Mouse (Mus musculus) C2C12 (cell line): ENCODE data around the gene Nmrk1. TPM values are rescaled to one million over a fixed set of nuclear protein-coding genes. Genes with fewer than 3 reads are reported as not detected.

Experiments used
- H3K27me3 ChIP-seq: one replicate; pipeline ENCODE4 v1.6.1; 2011; ENCODE audit not compliant: control insufficient read depth, insufficient read depth, insufficient read length
- H3K36me3 ChIP-seq: one replicate; pipeline ENCODE4 v1.6.1; 2011; ENCODE audit not compliant: control insufficient read depth, insufficient read depth
- H3K4me3 ChIP-seq: one replicate; pipeline ENCODE4 v1.5.1; 2011; ENCODE audit warnings: mild to moderate bottlenecking, control low read depth; ENCODE audit not compliant: poor library complexity, insufficient read depth, severe bottlenecking
- H3K79me2 ChIP-seq: one replicate; pipeline ENCODE4 v1.6.1; 2011; ENCODE audit not compliant: control insufficient read depth, insufficient read depth
- H3K79me3 ChIP-seq: one replicate; pipeline ENCODE4 v1.6.1; 2011; ENCODE audit warnings: low read depth, control low read depth
- H3ac ChIP-seq: one replicate; pipeline ENCODE3; 2011; ENCODE audit warnings: low read depth; ENCODE audit not compliant: control insufficient read depth, insufficient read length
- CEBPB ChIP-seq: IDR thresholded peaks from one replicate; pipeline ENCODE4 v1.6.1; 2011; ENCODE audit warnings: low read depth, mild to moderate bottlenecking, control low read depth, moderate library complexity
- CTCF ChIP-seq: IDR thresholded peaks from one replicate; pipeline ENCODE4 v1.5.1; 2011; ENCODE audit not compliant: control insufficient read depth, insufficient read depth, insufficient read length
- FOSL1 ChIP-seq: IDR thresholded peaks from one replicate; pipeline ENCODE4 v1.8.0; 2011; ENCODE audit warnings: mild to moderate bottlenecking, low read length; ENCODE audit not compliant: poor library complexity, insufficient read depth, severe bottlenecking
- MAX ChIP-seq: IDR thresholded peaks from one replicate; pipeline ENCODE4 v1.6.1; 2011; ENCODE audit warnings: mild to moderate bottlenecking, control low read depth
- MYOD1 ChIP-seq: IDR thresholded peaks from one replicate; pipeline ENCODE4 v1.6.1; 2011; ENCODE audit warnings: low read depth; ENCODE audit not compliant: control insufficient read depth, insufficient read length
- MYOG ChIP-seq: IDR thresholded peaks from one replicate; pipeline ENCODE4 v1.6.1; 2011; ENCODE audit not compliant: control insufficient read depth, insufficient read length; ENCODE audit errors: extremely low read depth
- USF1 ChIP-seq: IDR thresholded peaks from one replicate; pipeline ENCODE4 v1.6.1; 2011; ENCODE audit warnings: low read depth, mild to moderate bottlenecking, control low read depth, moderate library complexity
- polyA plus RNA-seq: library from polyadenylated mRNA; unstranded; fragments of >200 nt; fragmentation: generic; extraction: Trizol; gene quantifications from one replicate; pipeline ENCODE4 v1.2.1, GENCODE M21; 2012; ENCODE audit warnings: missing spikeins

Nmrk1 gene
- polyA plus RNA-seq, 1 experiment, result 1.6 TPM

DNA sequence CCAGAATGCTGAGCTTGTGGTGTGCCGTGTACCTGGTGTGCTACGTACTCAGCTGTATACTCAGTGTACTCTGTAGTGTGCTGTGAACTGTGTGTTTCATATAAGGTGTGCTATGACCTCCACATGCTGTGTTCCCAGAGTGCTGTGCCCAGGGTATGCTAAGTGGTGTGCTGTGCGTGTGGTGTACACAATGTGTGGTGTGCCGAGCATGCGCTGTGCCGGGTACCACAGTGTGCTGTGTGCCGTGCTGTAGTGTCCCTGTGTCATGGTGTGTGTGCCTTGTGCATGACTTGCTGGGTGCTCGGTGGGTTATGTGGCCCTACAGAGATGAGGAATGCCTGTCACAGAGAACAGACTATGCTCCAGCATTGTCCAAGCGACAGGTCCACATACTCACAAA is 31.1 kb upstream of the Nmrk1 start:
- Histone ChIP-seq H3K79me2 (peaks cover 14% of the 10 kb centered on the region), H3K79me3 (peaks cover 6% of the 10 kb centered on the region), H3K4me3 (no peak overlapping the region), H3K27me3 (no peaks in the 10 kb centered on the region), H3ac (no peak overlapping the region), H3K36me3 (peaks cover 19% of the 10 kb centered on the region)
- TF ChIP-seq MYOD1 (no peak), MAX (no peak), USF1 (no peak), FOSL1 (no peak), CTCF (no peak), MYOG (no peak), CEBPB (no peak)

- no peak overlapping the region for H3K4me3 ChIP-seq
- peaks cover 19% of the 10 kb centered on the region for H3K36me3 ChIP-seq
- H3K27me3 ChIP-seq, result no peaks in the 10 kb centered on the region
- peaks cover 29% of the 10 kb centered on the region for H3K79me2 ChIP-seq
- peaks cover 4% of the 10 kb centered on the region for H3K79me3 ChIP-seq
- no peak overlapping the region for H3ac ChIP-seq
- TF ChIP-seq USF1 (no peak), MYOG (no peak), MAX (no peak), FOSL1 (no peak), MYOD1 (no peak), CTCF (no peak), CEBPB (no peak)
Measured at GRCm38 (mm10) chr19:18603011-18603410, 28.7 kb upstream of the Nmrk1 start.

DNA sequence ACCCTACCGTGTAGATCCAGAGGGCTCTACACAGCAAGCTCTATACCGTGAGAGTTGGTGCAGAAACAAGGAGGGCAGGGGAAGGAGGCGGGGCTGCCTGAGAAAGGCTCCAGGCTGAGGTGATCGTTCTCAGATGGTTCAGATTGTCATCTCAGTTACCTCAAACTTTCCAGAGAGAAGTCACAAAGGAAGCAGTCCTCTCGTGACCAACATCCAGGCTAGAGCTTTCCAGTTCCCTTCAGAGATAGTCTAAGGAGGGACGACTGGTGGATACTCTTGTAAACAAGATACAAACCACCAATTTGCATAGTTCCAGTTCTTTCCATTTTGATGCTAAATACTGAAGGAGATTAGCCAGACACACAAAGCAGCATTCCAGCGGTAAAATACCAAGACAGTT is 23.8 kb upstream of the Nmrk1 start:
- H3K4me3 ChIP-seq, result no peak overlapping the region
- peaks cover 10% of the 10 kb centered on the region for H3K79me3 ChIP-seq
- no peak for TF ChIP-seq MYOD1
- no peak for TF ChIP-seq USF1
- no peak for TF ChIP-seq CTCF
- no peak for TF ChIP-seq CEBPB
- TF ChIP-seq FOSL1, result no peak
- TF ChIP-seq MAX, result no peak
- TF ChIP-seq MYOG, result no peak
- H3K27me3 ChIP-seq, result no peaks in the 10 kb centered on the region
- H3ac ChIP-seq, result no peak overlapping the region
- peaks cover 3% of the 10 kb centered on the region for H3K36me3 ChIP-seq
- H3K79me2 ChIP-seq, result peaks cover 58% of the 10 kb centered on the region

- Histone ChIP-seq H3K4me3 (no peak overlapping the region), H3K36me3 (no peaks in the 10 kb centered on the region), H3K79me2 (peaks cover 58% of the 10 kb centered on the region), H3K79me3 (peaks cover 10% of the 10 kb centered on the region), H3K27me3 (no peaks in the 10 kb centered on the region), H3ac (no peak overlapping the region)
- TF ChIP-seq FOSL1 (no peak), CTCF (no peak), MYOD1 (no peak), CEBPB (no peak), MAX (no peak), MYOG (no peak), USF1 (no peak)
Measured at GRCm38 (mm10) chr19:18608975-18609374, 22.8 kb upstream of the Nmrk1 start.

DNA sequence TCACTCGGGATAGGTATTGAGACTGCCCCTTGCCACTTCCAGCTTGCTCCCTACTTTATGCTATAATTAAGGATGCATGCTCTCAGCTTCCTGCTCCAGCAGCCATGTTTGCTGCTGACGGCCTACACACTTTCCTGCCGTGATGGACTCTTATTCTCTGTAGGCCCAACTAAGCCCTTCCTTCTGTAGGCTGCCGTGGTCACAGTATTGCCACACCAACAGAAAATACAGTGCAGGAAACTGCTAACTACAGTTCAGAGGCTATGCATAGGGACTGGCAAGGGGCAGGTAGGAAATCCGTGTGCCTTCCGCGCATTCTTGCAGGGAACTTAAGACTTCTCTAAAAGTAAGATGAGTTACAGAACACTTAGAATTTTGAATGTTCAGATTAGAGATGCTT is 17.4 kb upstream of the Nmrk1 start:
- H3K36me3 ChIP-seq, result no peaks in the 10 kb centered on the region
- no peaks in the 10 kb centered on the region for H3K27me3 ChIP-seq
- H3K79me2 ChIP-seq, result peaks cover 67% of the 10 kb centered on the region
- no peak overlapping the region for H3ac ChIP-seq
- H3K4me3 ChIP-seq, result no peak overlapping the region
- no peak for TF ChIP-seq MAX
- TF ChIP-seq MYOG, result no peak
- TF ChIP-seq MYOD1, result no peak
- TF ChIP-seq CTCF, result no peak
- no peak for TF ChIP-seq USF1
- peaks cover 12% of the 10 kb centered on the region for H3K79me3 ChIP-seq

GRCm38 (mm10) chr19:18615680-18616240 is 16.0 kb upstream of the Nmrk1 start:
- no peak overlapping the region for H3ac ChIP-seq
- no peaks in the 10 kb centered on the region for H3K36me3 ChIP-seq
- H3K27me3 ChIP-seq, result no peaks in the 10 kb centered on the region
- H3K79me2 ChIP-seq, result peaks cover 67% of the 10 kb centered on the region
- H3K4me3 ChIP-seq, result no peak overlapping the region
- no peak for TF ChIP-seq FOSL1
- no peak for TF ChIP-seq USF1
- no peak for TF ChIP-seq MYOG
- TF ChIP-seq CEBPB, result no peak
- no peak for TF ChIP-seq CTCF
- no peak for TF ChIP-seq MYOD1
- TF ChIP-seq MAX, result no peak
- peaks cover 12% of the 10 kb centered on the region for H3K79me3 ChIP-seq
